Mouse (Mus musculus) left cerebral cortex, adult 2 months (tissue): ENCODE data around the gene Rbp7. TPM values are rescaled to one million over a fixed set of nuclear protein-coding genes. Genes with fewer than 3 reads are reported as not detected.

Source experiments
- DNase-seq, 2 experiments: peaks; one replicate each; pipeline ENCODE4 v3.0.0; 2021 to 2022; ENCODE audit warnings: low spot score in 2 of 2, mixed read lengths in 1 of 2; ENCODE audit errors: extremely low spot score in 1 of 2
- H3K27ac ChIP-seq: fragments of 200-600 bp; 2 replicates; pipeline ENCODE4 v1.8.1; 2022
- H3K4me3 ChIP-seq: fragments of 200-600 bp; 2 replicates; pipeline ENCODE4 v1.8.1; 2022
- CTCF ChIP-seq: fragments of 200-600 bp; IDR thresholded peaks from 2 replicates; pipeline ENCODE4 v1.8.1; 2022; ENCODE audit warnings: antibody characterized with exemption, mild to moderate bottlenecking, moderate library complexity
- intact Hi-C: fragments of 180-260 bp; cut with DNase I; formaldehyde crosslinking; loops from one replicate; pipeline ENCODE4 v1.15.1; 2025
- total RNA-seq, 2 experiments: library from RNA; stranded (reverse); gene quantifications; 2 replicates each; pipeline ENCODE4 v1.2.3; 2021

The Rbp7 gene
- total RNA-seq, 2 experiments from 2014 or later = not detected

DNA sequence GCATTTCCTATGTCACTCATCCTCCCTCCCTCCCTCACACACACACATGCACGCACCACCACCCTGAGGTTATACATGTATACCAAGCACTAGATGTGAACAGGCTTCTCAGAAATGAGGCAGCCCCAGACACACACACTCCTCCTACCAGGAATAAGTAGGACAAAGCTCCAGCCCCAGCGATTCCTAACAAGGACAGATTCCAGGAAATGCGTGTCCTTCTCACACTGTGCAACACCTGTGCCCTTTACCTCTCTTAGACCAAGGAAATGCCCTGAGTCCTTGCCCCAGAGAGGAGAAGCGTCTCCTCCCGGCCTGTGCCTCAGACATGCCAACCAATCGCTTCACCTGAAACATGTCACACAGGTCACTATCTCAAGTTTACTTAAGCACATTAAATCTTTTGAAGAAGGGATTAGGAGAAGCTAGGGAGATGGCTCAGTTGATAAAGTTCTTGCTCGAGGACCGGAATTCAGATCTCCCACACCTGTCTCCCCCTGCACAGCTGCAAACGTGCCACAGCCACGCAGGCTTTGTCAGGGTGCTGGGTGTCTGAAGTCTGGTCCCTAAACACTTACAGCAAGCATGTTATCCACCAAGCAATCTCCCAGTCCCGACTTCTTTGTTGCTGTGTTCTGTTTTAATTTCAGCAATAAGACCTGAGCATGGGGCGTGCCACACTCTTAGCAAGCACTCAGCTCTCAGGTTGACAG is 53.7 kb downstream of the Rbp7 start:
- no peak overlapping the region for H3K27ac ChIP-seq
- intact Hi-C loops = no loop called here
- no peak for DNase-seq
- no peak for TF ChIP-seq CTCF
- H3K4me3 ChIP-seq = no peak overlapping the region

Other genes with a start within 250 kb of the Rbp7 start
- gene Kif1b, start 147.3 kb downstream of the Rbp7 start, total RNA-seq = 100 to 1,000 TPM; 444 to 487 TPM
- 100 to 1,000 TPM; 110 TPM for gene Ube4b, start 28.2 kb downstream of the Rbp7 start, total RNA-seq
- gene Tmem274, start 22.4 kb upstream of the Rbp7 start, total RNA-seq = not detected
- gene Nmnat1, start 30.2 kb upstream of the Rbp7 start, total RNA-seq = 10 to 100 TPM in 1 of 2 experiments, 1 to 10 TPM in 1; 9.9 to 12.8 TPM
- 10 to 100 TPM; 16.8 to 17.6 TPM for gene Lzic, start 30.3 kb upstream of the Rbp7 start, total RNA-seq
- 10 to 100 TPM; 35.3 to 35.9 TPM for gene Ctnnbip1, start 63.3 kb upstream of the Rbp7 start, total RNA-seq
- gene Clstn1, start 131.5 kb upstream of the Rbp7 start, total RNA-seq = 1,000 to 10,000 TPM; 1,405 to 1,413 TPM
- gene Pik3cd, start 247.6 kb upstream of the Rbp7 start, total RNA-seq = 10 to 100 TPM; 24.6 to 25.4 TPM